Mouse (Mus musculus) gastrocnemius, postnatal 14 days (tissue): ENCODE results near the gene Pmf1. TPM values are rescaled to one million over a fixed set of nuclear protein-coding genes. Genes with fewer than 3 reads are reported as not detected.
A peak's percentile ranks its signal among the peaks of the same experiment; 100 is the strongest.
"Not testable (repeated sequence)": the region's sequence is repeated elsewhere in the genome, so short reads cannot be mapped to it uniquely, and the experiment has no call there.

Experiments
- DNase-seq: peaks from one replicate; pipeline ENCODE4 v3.0.0; 2021; ENCODE audit warnings: mixed read lengths
- intact Hi-C: fragments of 180-260 bp; cut with DNase I; formaldehyde crosslinking; loops from one replicate; pipeline ENCODE4 v1.15.1; 2025; ENCODE audit warnings: low total_unique reads
- total RNA-seq, 2 experiments: library from RNA; stranded (reverse); gene quantifications; 2 replicates each; pipeline ENCODE4 v1.2.3; 2021

Pmf1 gene
- total RNA-seq, 2 experiments from 2014 or later, result 30.1 to 31.9 TPM

DNA sequence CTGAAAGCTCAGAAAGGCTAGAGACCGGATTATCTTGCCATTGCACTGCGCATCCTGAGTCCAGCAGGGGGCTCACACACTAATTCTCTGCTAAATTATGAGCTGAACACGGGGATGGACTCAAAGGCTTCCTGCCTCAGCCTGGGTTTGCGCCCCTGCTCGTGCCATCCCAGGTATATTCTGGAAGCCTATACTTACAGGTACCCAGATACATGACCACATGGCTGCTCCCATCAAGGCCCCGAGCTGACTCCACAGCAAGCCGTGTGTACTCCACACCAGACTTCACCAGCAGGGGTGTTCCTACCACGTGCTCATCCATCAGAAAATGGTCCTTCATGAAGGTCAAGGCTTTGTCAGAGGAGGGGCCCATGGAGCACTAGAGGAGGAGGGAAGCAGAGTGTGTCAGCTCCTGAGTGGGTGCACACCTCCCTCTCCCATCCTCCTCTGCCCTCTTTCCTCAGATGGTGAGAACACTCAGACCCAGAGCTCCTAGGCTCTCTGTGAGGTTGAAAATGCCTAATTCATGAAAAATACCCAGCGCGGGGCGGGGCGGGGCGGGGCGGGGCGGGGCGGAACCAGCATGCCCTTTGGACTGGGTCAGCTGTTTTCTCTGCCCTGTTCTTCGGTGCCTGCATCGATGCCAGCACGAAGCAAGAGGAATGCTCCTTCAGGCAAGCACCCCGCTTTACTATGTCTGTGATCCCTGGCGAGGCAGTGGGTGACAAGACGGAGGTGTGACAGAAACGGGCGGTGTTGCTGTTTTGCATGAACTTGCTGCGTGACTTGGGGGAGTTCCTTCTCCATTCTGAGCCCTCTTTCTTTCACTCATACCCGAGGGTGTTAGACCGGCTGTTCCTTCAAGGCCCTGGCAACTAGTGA, 30.6 kb upstream of the Pmf1 start:
- no peak for DNase-seq
- intact Hi-C loops, result no loop called here

DNA sequence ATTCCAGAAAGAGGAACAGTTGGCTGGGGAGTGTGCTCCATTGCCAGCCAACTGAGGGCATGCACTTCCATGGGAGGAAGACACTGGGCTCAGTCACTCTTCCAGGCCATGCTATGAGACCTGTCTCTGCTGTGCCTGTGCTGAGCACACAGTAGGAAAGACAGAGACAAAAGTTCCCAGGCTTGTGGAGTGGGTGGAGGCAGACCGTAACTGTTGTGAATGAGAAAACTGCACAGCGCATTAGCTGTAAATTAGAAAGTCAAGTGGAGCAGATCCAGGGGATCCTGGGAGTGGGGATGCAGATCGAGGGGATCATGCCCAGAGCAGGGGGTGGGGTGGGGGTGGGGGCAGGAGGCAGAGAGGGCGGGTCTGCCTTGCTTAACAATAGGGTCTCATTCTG, 29.5 kb upstream of the Pmf1 start:
- intact Hi-C loops, result loop anchor here (5.0 kb wide), 1 partner anchor 33 kb away; no protein-coding TSS in a partner anchor
- no peak for DNase-seq

DNA sequence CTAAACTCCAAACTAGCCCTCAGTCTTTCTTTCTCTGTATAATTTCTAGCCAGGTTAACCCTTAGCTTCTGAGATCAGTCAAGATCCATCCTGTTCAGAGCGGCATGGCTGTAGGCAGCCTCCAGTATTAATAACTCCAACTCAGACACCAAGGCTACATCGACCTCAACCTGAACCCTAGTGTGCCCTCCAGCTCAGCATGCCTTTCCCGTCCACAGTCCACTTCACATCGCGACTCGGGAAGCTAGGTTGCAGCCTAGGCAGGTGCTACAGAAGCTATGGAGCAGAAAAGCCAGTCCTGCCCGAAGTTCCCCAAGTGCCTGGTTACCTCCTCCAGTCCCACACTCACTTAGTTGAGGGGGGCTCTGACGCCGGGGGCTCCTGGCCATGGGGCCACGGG, 27.3 kb upstream of the Pmf1 start:
- no peak for DNase-seq
- intact Hi-C loops, result loop anchor here (5.0 kb wide), 1 partner anchor 35 kb away; no protein-coding TSS in a partner anchor

DNA sequence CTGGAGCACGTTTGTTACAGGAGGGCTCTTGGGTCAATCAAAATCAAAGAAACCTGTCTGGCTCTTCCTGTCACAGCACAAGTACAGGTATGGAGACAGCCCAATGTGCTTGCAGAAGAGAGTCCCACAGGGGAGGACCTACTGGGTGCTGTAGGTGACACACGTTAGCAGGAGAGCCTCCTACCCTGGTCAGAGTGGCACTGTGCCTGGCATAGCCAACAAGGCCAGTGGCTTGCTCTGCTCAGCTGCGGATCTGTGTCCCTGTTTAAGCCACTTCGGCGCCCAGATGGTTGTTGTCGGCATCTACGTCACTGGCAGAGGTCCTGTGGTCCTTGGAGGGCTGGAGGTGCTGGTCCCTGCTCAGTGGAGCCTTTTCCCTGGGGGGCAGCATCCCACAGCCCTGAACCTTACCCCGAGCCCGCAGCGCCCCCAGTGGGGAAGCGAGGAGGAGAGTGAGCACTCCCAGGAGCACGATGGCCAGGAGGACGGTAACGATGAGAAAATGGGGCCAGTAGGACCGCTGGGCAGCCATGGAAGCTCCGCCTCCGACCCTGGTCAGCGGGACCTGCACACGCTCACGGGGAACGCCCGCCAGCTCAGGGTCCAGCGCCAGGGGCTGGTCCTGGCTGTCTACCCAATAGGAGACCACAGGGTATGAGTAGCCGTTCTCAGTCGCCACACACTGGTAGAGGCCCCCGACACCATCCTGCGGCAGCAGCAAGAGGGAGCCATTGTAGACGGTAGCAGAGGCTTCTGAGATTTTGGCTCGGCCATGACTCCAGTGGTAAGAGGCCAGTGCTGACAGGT, 26.5 kb upstream of the Pmf1 start:
- intact Hi-C loops, result loop anchor here (5.0 kb wide), 1 partner anchor 36 kb away; no protein-coding TSS in a partner anchor
- DNase-seq, result peak; percentile 67

DNA sequence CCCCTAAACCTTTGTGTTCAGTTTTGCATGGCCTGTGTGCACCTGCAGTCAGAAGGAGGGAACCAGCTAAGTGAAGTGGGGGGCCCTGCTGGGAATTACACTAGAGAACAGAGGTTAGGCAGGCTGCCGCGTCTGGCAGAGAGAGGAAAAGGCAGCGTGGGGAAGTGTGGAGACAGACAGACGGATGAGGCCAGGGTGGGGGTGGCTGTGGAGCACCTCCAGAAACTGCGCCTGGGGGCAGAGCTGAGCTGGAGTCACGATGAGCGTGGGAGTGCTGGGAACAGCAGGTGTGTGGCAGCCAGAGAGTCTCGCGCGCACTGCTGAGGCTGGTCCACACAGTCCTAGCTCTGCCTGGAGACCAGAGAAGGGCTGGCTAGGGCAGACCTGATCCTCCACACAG, 25.4 kb upstream of the Pmf1 start:
- intact Hi-C loops, result loop anchor here (5.0 kb wide), 1 partner anchor 37 kb away; no protein-coding TSS in a partner anchor

DNA sequence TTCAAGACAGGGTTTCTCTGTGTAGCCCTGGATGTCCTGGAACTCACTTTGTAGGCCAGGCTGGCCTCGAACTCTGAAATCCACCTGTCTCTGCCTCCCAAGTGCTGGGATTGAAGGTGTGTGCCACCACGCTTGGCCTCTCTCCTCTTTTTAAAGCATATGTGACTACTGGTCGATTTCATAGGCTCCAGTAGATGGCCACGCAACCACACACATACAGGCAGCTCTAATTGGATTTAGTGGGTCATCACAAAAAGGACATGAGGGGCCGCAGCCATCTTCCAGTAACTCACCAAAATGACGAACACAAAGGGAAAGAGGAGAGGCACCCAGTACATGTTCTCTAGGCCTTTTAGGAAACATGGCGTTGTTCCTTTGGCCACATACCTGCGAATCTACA, 18.5 kb upstream of the Pmf1 start:
- DNase-seq, intact Hi-C loops: not testable (repeated sequence)

More for the DNA sequence above, 25.4 kb upstream of the Pmf1 start:
- no peak for DNase-seq

DNA sequence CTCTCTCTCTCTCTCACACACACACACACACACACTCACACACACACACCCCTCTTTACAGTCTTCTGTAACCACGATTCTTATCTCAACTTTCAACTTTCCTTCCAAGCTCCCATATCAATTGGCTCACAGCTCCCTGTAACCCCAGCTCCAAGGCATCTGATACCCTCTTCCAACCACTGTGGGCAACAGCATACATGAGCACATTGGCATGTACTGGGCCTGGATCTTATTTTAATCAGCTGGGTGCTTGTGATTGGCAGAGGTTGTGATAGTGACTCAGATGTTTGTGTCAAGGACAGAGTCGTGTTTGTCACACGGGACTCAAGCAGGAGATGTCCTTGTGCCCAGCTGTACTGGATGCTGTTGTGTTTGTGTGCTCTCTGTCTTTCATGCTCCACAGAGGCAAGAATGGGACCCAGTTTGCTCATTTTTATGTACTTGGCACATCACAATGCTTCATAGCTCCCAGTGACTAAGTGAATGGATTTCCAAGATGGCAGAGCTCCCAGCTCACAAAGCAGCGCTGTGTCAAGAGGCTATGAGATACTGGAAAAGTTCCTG, 17.3 kb upstream of the Pmf1 start:
- DNase-seq, result no peak
- intact Hi-C loops, result no loop called here

DNA sequence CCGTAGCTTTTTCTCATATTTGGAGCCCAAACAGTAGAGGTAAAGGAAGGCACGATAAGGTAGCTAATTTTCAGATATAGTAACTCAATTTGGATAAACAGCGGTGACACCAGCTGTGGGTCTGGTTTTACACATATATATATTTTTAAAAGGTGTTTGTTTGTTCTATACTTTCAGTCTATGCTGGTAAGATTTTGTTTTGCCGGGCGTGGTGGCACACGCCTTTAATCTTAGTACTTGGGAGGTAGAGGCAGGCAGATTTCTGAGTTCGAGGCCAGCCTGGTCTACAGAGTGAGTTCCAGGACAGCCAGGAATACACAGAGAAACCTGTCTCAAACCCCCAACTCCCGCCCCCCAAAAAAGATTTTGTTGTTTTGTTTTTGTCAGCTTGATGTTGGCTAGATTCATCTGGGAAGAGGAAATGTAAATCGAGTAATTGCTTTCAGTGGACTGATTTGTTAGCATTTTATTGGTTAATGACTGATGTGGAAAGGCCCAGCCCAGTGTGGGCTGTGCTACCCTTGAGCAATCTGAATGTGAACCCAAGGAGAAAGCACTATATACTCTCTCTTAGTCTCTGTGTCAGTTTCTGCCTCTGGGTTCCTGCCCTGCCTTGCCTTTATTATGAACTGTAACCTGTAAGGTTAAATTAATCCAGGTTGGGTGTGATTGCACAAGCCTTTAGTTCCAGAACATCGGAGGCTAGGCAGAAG, 15.7 kb upstream of the Pmf1 start:
- DNase-seq, result no peak
- intact Hi-C loops, result no loop called here

DNA sequence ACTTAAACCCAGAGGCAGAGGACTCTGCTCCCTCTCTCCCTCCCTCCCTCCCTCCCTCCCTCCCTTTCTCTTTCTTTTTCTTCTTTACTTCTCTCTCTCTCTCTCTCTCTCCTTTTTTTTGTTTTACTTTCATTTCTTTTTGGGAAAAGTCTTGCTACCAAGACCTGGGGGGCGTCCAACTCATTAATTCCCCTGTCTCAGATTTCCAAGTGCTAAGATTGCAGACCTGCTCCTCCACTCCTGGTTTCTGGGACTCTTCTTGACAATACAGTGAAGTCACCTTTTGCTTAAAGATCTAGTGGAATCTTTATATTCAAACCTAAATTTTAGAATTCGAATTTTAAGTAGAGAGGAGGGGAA, 15.2 kb upstream of the Pmf1 start:
- no peak for DNase-seq
- intact Hi-C loops, result no loop called here

DNA sequence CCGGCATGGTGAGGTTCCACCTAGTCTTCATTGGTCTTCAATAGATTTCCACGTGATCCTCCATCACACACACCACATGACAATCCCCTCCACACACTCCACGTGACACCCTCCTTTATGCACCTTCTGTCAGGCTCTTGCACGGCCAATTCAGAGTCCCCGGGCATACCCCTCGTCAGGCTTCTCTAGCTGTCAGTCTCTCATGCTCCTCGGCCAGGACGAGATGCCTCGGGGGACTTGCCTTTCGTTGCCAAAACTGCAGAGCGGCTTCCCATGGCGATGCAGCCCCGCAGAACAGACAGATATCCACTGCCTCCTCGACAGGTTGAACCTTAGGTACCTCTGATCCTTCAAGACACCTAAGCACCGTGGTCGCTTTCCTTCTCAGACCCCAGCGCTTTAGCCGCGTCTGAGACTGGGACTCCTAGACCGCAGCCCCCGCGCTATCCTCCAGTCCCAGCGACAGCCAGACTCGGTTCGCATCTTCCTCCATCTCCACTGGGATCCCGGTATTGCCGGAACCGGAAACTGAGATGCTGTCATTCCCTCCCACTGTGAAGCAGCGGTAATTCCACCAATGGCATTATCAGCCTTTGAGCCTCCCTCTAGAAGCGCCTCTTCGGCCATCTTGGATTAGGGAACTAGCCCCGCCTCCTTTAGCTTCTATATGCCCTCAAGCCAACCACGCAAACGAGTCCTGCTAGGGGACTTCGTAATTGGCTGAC, 14.6 kb upstream of the Pmf1 start, which contains the start of gene Slc25a44:
Slc25a44 (minus strand) TSS at position 535 of the 725 bp plus-strand sequence.
- intact Hi-C loops, result no loop called here

DNA sequence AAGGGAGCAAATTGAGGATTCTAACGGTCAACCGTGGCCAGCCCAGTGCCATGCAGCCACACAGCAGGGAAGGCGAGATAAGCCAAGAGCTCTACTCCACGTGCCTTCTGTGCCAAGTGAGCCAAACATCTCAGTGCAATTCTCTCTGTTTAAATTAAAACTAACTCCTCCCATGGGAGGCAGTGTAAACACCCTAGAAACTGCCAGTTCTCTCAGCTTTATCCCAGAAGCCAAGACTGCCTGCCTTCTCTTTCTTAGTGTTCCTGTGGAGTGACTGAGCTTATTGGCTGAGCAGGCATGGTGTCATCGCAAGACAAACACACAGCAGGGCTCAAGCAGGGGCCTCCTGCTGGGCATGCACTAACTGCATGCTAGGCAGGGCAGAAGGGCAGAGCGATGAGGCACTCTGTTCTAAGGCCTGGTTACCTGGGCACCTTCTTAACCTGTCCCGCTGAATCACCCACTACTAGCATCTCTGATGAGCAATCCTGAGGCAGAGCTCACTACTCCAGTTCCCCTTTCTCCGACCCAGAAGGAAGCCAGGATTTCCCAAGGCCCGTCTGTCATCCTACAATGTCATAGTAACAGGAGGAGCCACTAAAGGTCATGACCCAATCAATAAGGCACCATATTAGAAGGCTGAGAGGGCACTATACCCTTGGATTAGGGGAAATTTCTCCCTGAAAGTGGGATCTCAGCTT, 12.0 kb upstream of the Pmf1 start:
- DNase-seq, result no peak
- intact Hi-C loops, result no loop called here

More for the DNA sequence above, 14.6 kb upstream of the Pmf1 start, which contains the start of gene Slc25a44:
- peak; percentile 91 for DNase-seq

DNA sequence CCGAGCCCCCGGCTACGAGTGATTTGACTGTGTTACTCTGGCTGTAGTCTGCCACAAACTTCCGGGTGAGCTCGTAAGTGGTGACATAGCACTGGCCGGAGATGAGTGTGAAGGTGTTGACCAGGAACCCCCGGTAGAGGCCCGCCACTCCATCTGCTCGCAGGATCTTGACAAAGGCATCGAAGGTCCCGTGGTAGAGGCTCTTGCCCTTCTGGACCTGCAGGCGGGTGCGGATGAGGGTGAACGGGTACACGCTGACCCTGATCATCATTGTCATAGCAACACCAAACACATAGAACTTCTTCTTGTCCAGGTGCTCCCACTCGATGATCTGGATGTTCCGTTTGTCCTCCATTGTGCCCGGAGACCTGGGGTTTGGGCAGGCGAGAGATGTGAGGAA, 10.6 kb upstream of the Pmf1 start:
- intact Hi-C loops, result no loop called here
- no peak for DNase-seq

DNA sequence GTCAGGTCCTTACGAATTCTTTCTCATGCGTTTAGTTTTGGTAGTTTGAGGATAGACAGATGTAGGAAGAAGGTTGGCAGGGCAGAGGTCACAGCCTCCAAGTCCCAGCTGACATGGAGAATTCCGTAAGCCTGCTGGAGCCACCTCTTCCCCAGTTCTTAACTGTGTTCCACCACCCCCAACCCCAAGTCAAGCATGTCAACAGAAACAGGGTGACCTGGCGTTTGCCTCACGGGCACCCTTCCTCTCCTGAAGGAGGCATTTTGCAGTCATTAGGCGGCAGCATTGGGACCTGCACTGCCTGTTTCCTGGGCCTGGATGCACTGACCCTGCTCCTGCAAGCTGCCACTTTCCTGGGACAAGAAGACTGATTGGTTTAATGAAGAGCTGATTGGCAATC, 7.9 kb upstream of the Pmf1 start:
- DNase-seq, result no peak
- intact Hi-C loops, result no loop called here

DNA sequence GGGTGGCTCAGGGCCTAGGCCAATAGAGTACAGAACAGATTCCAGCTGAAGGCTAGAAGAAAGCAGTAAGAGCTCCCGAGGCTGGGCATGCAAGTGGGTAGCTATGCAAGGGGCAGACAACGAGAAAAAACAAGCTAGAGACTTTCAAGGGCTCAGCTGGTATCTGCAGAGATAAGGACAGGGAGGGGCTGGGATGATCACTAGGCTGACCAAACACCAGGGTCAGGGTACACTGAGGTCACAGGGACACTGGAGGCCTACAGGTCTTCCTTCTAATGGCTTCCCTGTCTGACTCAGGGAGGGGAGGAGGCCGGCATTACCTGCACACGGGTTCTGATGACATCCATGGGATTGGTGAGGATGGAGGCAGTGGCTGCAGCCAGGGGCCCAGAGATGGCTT, 5.5 kb upstream of the Pmf1 start:
- intact Hi-C loops, result no loop called here
- DNase-seq, result no peak

DNA sequence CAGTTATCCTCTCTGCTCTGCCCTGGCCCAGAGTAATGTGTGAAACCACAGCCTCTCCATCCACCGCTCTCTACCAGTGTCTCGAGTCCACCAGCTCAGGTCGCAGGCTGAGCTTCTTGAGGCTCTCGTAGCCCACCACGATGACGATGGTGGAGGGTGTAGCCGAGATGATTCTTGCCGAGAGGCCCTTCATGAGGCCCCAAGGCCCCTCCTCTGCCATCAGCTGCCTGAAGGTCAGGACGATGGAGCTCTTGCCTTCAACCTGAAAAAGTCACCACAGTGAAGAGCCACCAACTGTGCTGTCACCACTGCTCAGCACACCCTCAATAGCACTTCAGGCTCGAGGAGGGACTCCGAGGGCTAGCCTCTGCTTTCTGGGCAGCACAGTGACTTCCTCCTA, 2.5 kb upstream of the Pmf1 start:
- intact Hi-C loops, result no loop called here
- no peak for DNase-seq

DNA sequence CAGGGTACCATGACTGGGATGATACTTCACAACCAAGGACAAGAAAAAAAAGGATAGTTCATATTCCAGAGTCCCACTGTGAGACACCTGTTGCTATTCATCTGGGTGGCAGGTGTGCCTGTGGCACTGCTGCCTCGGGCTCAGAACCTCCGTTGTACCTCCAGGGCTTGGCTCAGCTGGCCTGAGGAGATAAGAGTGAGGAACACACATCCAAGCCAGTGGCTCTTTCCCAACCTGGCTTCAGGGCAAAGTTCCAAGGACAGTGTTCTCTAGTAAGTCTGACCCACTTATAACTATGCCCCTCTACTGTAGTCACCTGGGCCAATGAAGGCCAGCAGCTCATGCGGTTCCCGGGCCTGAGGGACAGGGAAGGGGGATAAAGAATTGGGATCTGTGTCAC, 1.6 kb upstream of the Pmf1 start:
- intact Hi-C loops, result no loop called here
- DNase-seq, result no peak

DNA sequence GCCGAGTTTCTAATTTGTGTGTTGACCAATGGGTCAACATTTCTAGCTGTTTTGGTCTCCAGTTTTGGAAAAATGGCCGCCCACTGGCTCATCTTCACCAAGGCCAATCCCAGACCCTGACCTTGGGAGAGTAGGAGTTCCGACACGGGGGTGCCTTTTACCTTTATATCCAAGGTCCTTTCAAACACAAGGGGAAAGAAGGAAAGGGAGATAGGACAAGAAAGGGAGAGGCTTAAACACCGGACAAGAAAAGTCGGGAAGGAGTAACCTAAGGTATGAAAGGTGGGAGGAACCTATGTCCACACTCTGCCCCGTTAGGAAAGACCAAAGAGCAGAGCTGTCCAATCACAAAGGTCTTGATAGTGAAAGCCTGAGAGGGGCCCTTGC, 507 bp upstream of the Pmf1 start:
- intact Hi-C loops, result no loop called here
- no peak for DNase-seq

DNA sequence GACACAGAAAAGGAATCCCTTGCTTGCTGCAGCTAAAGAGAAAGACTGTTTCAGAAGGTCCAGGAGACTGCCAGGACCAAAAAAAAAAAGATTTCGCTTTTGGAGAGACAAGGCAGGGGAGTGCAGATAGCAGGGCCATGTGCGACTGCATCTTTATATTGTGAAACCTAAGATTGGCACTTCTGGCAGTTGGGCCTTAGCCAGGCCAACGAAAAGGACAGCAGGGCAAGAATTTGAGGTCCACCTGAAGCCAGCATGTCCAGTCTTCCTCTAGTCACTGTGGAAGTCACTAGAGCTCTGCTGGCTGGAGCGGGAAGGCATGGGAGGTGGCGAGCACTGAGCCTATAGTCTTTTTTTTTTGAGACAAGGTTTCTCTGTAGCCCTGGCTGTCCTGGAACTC, 1.2 kb downstream of the Pmf1 start:
- no peak for DNase-seq
- intact Hi-C loops, result loop anchor here (5.0 kb wide), 1 partner anchor 113 kb away; no protein-coding TSS in a partner anchor
